Mouse (Mus musculus) T-helper 2 cell (primary cell): ENCODE measurements around the gene Slc16a8.
"Not testable (repeated sequence)": the region's sequence is repeated elsewhere in the genome, so short reads cannot be mapped to it uniquely, and the experiment has no call there.

Experiments used
- in situ Hi-C: fragments of 300-600 bp; cut with MboI, MseI; formaldehyde crosslinking; loops from one replicate; pipeline ENCODE4 v1.15.1; 2025; ENCODE audit warnings: high pct_unique_total_duplicates

The Slc16a8 gene

GRCm38 (mm10) chr15:79262786-79263309 is 8.3 kb upstream of the Slc16a8 start:
- in situ Hi-C loops, result no loop called here

- in situ Hi-C loops, result no loop called here
These were observed 7.8 kb upstream of the Slc16a8 start for GRCm38 (mm10) chr15:79262375-79262774.

- in situ Hi-C loops, result no loop called here
These were observed 7.2 kb upstream of the Slc16a8 start for GRCm38 (mm10) chr15:79261757-79262156.

GRCm38 (mm10) chr15:79261095-79261725 is 6.6 kb upstream of the Slc16a8 start:
- in situ Hi-C loops, result no loop called here

GRCm38 (mm10) chr15:79258521-79258920 is 4.0 kb upstream of the Slc16a8 start:
- in situ Hi-C loops, result no loop called here

- in situ Hi-C loops, result no loop called here
These were observed 2.0 kb downstream of the Slc16a8 start for GRCm38 (mm10) chr15:79252580-79252979.

GRCm38 (mm10) chr15:79251781-79252491 is 2.6 kb downstream of the Slc16a8 start:
- in situ Hi-C loops, result no loop called here

GRCm38 (mm10) chr15:79251168-79251567 is 3.4 kb downstream of the Slc16a8 start:
- in situ Hi-C loops, result no loop called here

GRCm38 (mm10) chr15:79250236-79250635 is 4.3 kb downstream of the Slc16a8 start:
- in situ Hi-C loops, result no loop called here

- in situ Hi-C loops, result no loop called here
These were observed 9.2 kb downstream of the Slc16a8 start for GRCm38 (mm10) chr15:79245321-79245720.

- in situ Hi-C loops, result no loop called here
These were observed 10.3 kb downstream of the Slc16a8 start for GRCm38 (mm10) chr15:79244071-79244893.

GRCm38 (mm10) chr15:79243234-79244042 is 11.1 kb downstream of the Slc16a8 start:
- in situ Hi-C loops, result no loop called here

- in situ Hi-C loops, result no loop called here
These were observed 11.9 kb downstream of the Slc16a8 start for GRCm38 (mm10) chr15:79242574-79243233.

- in situ Hi-C loops, result no loop called here
These were observed 16.5 kb downstream of the Slc16a8 start for GRCm38 (mm10) chr15:79238036-79238435.

GRCm38 (mm10) chr15:79235268-79235667 is 19.3 kb downstream of the Slc16a8 start:
- in situ Hi-C loops, result no loop called here

GRCm38 (mm10) chr15:79229058-79229821 is 25.3 kb downstream of the Slc16a8 start, which contains the start of the genes Pick1 and Gm49486:
Gene Pick1 (plus strand): TSS chr15:79229173.
Gene Gm49486 (plus strand): TSS chr15:79229391.
- in situ Hi-C loops, result no loop called here

- in situ Hi-C loops, result not testable (repeated sequence)
These were observed 28.8 kb downstream of the Slc16a8 start for GRCm38 (mm10) chr15:79225780-79226179.

- in situ Hi-C loops, result no loop called here
These were observed 29.9 kb downstream of the Slc16a8 start for GRCm38 (mm10) chr15:79224685-79225084.

GRCm38 (mm10) chr15:79223641-79224040 is 30.9 kb downstream of the Slc16a8 start:
- in situ Hi-C loops, result no loop called here

- in situ Hi-C loops, result no loop called here
These were observed 35.0 kb downstream of the Slc16a8 start for GRCm38 (mm10) chr15:79219572-79219971.
